Comparison of ENCODE assay signal across 20 mouse cellular contexts in the genomic region with DNA sequence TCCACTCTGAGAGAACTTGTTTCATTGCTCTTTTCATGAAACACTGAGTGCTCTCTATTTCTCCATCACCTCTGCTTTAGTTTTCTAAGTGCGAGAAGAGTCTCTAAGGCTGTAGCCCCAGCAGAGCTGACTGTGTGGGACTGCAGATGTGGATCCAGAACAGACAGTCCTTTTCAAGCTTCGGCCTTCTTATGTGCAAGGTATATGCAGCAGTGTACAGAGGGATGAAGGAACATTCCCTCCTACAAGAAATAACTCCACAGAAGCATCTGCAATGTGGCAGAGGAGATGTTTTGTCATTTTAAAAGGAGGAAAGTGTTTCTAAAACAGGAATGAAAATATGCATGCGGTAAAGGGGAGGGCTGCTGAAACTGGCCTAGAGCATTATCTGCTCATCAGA.
DNase-seq lines count a peak whose midpoint lies in the region; ATAC-seq and TF ChIP-seq lines count a peak whose summit lies in the region.
"Had no signal": no experiment of that assay in that cellular context is flagged by ENCODE, and none has a peak within 500 bp of the region (broad histone marks: within the 10 kb centered on the region; RNA-seq: fewer than 3 reads in every experiment).

No protein-coding gene starts in this region.

- peak; percentile 89 for ATAC-seq in frontal cortex, adult (ENCODE audit: low TSS enrichment)
- ATAC-seq: forebrain, embryonic 13.5 days; forebrain, embryonic 16.5 days; intestine, postnatal 0 days; Patski had no signal

- no peak overlapping the region for H3K27ac ChIP-seq in left cerebral cortex, adult 2 months
- H3K27ac ChIP-seq: forebrain, embryonic 10.5 days; forebrain, embryonic 13.5 days; hindbrain, embryonic 12.5 days; hindbrain, embryonic 15.5 days had no signal

- DNase-seq in frontal cortex, postnatal 10 days (ENCODE audit: low spot score in 2 of 2), result no peak
- DNase-seq in left cerebral cortex, adult 11 months (ENCODE audit: low spot score), result peak; percentile 4
- DNase-seq in left cerebral cortex, adult 2 months (ENCODE audit: extremely low spot score in 1 of 2, low spot score in 2 of 2), result no peak
- DNase-seq in right cerebral cortex, adult 18-20 months, result peak; percentile 12
- DNase-seq in right cerebral cortex, postnatal 4 days, result no peak
- DNase-seq: adrenal gland, postnatal 25 days; B cell, adult 2 months; cerebellum, adult 18-20 months; cerebellum, adult 9-10 months; cerebellum, postnatal 14 days; gastrocnemius, postnatal 10 days; gastrocnemius, postnatal 36 days had no signal

- no peak for TF ChIP-seq CTCF in left cerebral cortex, adult 2 months (IDR thresholded peaks at IDR 0.05)

- no peak overlapping the region for H3K4me3 ChIP-seq in left cerebral cortex, adult 2 months
- H3K4me3 ChIP-seq: forebrain, embryonic 10.5 days; forebrain, embryonic 13.5 days; hindbrain, embryonic 12.5 days; hindbrain, embryonic 15.5 days had no signal

- intact Hi-C loops in left cerebral cortex, adult 2 months (cut with DNase I), result no loop called here

Comparison
In these comparisons a context has a peak if more than half of its experiments do, and no peak if none do; other contexts are left out.
1. DNase-seq: peak in left cerebral cortex, adult 11 months (single experiment) and right cerebral cortex, adult 18-20 months (single experiment); none in frontal cortex, postnatal 10 days (0 of 2), left cerebral cortex, adult 2 months (0 of 2) and right cerebral cortex, postnatal 4 days (single experiment).